7 mouse cellular contexts compared by ENCODE assay signal in the genomic region with DNA sequence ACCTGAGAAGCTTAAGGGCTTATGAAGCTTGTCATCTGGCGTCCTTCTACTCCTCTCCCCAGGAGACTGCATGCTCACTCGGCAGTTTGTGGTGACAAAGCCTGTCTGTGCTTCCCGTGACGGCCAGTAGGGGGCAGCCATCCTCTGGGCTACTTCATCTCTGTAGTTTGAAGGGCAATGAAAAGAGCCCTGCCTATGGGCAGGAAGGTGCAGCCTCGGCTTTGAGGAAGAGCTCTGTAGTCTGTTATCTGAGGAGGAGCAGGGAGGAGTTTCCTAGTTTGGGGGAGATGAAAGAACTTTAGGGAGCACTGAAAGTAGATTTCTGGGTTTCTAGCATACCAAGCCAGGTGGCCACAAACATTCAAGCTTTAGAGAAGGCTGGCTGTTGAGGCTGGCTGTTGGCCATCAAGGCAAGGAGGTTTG. TPM values are rescaled to one million over a fixed set of nuclear protein-coding genes. Genes with fewer than 3 reads are reported as not detected.
DNase-seq lines count a peak whose midpoint lies in the region; ATAC-seq and TF ChIP-seq lines count a peak whose summit lies in the region.

No protein-coding gene starts in this region.

- no peak overlapping the region for H3K4me3 ChIP-seq in forebrain, postnatal 0 days (ENCODE audit: low read depth, low read length)
- H3K4me3 ChIP-seq in lung, embryonic 14.5 days (ENCODE audit: low read depth, low read length), result no peak overlapping the region

- peaks cover 20% of the 10 kb centered on the region for H3K4me1 ChIP-seq in forebrain, postnatal 0 days (ENCODE audit: insufficient read depth)
- no peaks in the 10 kb centered on the region for H3K4me1 ChIP-seq in lung, embryonic 14.5 days (ENCODE audit: insufficient read depth)

- H3K9ac ChIP-seq in forebrain, postnatal 0 days, result no peak overlapping the region
- H3K9ac ChIP-seq in lung, embryonic 14.5 days, result no peak overlapping the region

- DNase-seq in urinary bladder, postnatal 25 days (ENCODE audit: low spot score), result peak; percentile 47
- no peak for DNase-seq in urinary bladder, adult 18-20 months (ENCODE audit: low spot score in 2 of 2)
- DNase-seq in adrenal gland, adult 2 months, result peak; percentile 64
- peak; percentile 79 for DNase-seq in forebrain, postnatal 0 days
- DNase-seq in kidney, postnatal 4 days, result peak; percentile 86
- peak; percentile 79 for DNase-seq in lung, embryonic 14.5 days
- DNase-seq in skeletal muscle tissue, adult 2 months (ENCODE audit: low read depth, low spot score), result peak; percentile 32

- peaks cover 12% of the 10 kb centered on the region; the same call in 1 of the 2 replicates for H3K27me3 ChIP-seq in forebrain, postnatal 0 days (ENCODE audit: insufficient read depth, low read length)
- H3K27me3 ChIP-seq in lung, embryonic 14.5 days (ENCODE audit: insufficient read depth, low read length), result peaks cover 81% of the 10 kb centered on the region

- H3K36me3 ChIP-seq in forebrain, postnatal 0 days (ENCODE audit: insufficient read depth), result no peaks in the 10 kb centered on the region
- H3K36me3 ChIP-seq in lung, embryonic 14.5 days (ENCODE audit: insufficient read depth), result no peaks in the 10 kb centered on the region

- peak; percentile 86 for TF ChIP-seq CTCF in forebrain, postnatal 0 days (IDR thresholded peaks at IDR 0.05; ENCODE audit: low read depth)
- peak; percentile 82 for TF ChIP-seq CTCF in lung, embryonic 14.5 days (IDR thresholded peaks at IDR 0.05; ENCODE audit: low read depth)

- no peak overlapping the region for H3K4me2 ChIP-seq in forebrain, postnatal 0 days (ENCODE audit: low read depth)
- no peak overlapping the region for H3K4me2 ChIP-seq in lung, embryonic 14.5 days

- WGBS in forebrain, postnatal 0 days, result 3% methylated on average over 5 of the region's 5 CpGs
- WGBS in lung, embryonic 14.5 days, result 10% methylated on average over 5 of the region's 5 CpGs

- H3K27ac ChIP-seq in forebrain, postnatal 0 days (ENCODE audit: low read depth, low read length), result no peak overlapping the region
- H3K27ac ChIP-seq in lung, embryonic 14.5 days (ENCODE audit: low read depth), result no peak overlapping the region

- H3K9me3 ChIP-seq in forebrain, postnatal 0 days (ENCODE audit: low read length), result no peaks in the 10 kb centered on the region
- H3K9me3 ChIP-seq in lung, embryonic 14.5 days (ENCODE audit: low read depth, low read length), result no peaks in the 10 kb centered on the region

- no peak for ATAC-seq in forebrain, postnatal 0 days
- ATAC-seq in lung, embryonic 14.5 days (ENCODE audit: insufficient read depth), result no peak

RNA-seq across cellular contexts. Expression of gene Rtn4rl2, which starts 18.0 kb away (rescaled TPM):
- total RNA-seq in adrenal gland, adult 2 months (2021), result 1 to 10 TPM; 1.1 to 1.5 TPM
- polyA plus RNA-seq in adrenal gland, adult 2 months (2012; rRNA removed), result 11.5 and 17.5 TPM in 2 replicates
- total RNA-seq in forebrain, postnatal 0 days (2014; rRNA removed), result 17.7 and 23.7 TPM in 2 replicates
- polyA plus RNA-seq in forebrain, postnatal 0 days (2015; fragmentation: Nextera tagmentation; extraction: Ambion mirVana), result 25.8 and 26.1 TPM in 2 replicates
- polyA plus RNA-seq in lung, embryonic 14.5 days (2014; fragmentation: Nextera tagmentation; extraction: Ambion mirVana), result 1.1 and 1.2 TPM in 2 replicates

RNA-seq across cellular contexts. Expression of gene Slc43a1, which starts 29.9 kb away (rescaled TPM):
- total RNA-seq in adrenal gland, adult 2 months (2021), result 10 to 100 TPM in 1 of 2 experiments, 1 to 10 TPM in 1; 4.4 to 12.7 TPM
- 10.1 and 14.3 TPM in 2 replicates for polyA plus RNA-seq in adrenal gland, adult 2 months (2012; rRNA removed)
- total RNA-seq in forebrain, postnatal 0 days (2014; rRNA removed), result 0.92 and 3.0 TPM in 2 replicates
- 0.91 and 0.94 TPM in 2 replicates for polyA plus RNA-seq in forebrain, postnatal 0 days (2015; fragmentation: Nextera tagmentation; extraction: Ambion mirVana)
- 18.8 and 20.2 TPM in 2 replicates for polyA plus RNA-seq in lung, embryonic 14.5 days (2014; fragmentation: Nextera tagmentation; extraction: Ambion mirVana)

RNA-seq across cellular contexts. Expression of gene Timm10, which starts 41.7 kb away (rescaled TPM):
- 10 to 100 TPM; 38.5 to 59.6 TPM for total RNA-seq in adrenal gland, adult 2 months (2021)
- polyA plus RNA-seq in adrenal gland, adult 2 months (2012; rRNA removed), result 17.0 and 19.2 TPM in 2 replicates
- total RNA-seq in forebrain, postnatal 0 days (2014; rRNA removed), result 67.3 and 74.6 TPM in 2 replicates
- polyA plus RNA-seq in forebrain, postnatal 0 days (2015; fragmentation: Nextera tagmentation; extraction: Ambion mirVana), result 97.7 and 116 TPM in 2 replicates
- polyA plus RNA-seq in lung, embryonic 14.5 days (2014; fragmentation: Nextera tagmentation; extraction: Ambion mirVana), result 55.4 and 58.7 TPM in 2 replicates

RNA-seq across cellular contexts. Expression of gene Smtnl1, which starts 46.1 kb away (rescaled TPM):
- not detected for total RNA-seq in adrenal gland, adult 2 months (2021)
- polyA plus RNA-seq in adrenal gland, adult 2 months (2012; rRNA removed), result not detected in 2 replicates
- 0.29 TPM in 1 of 2 replicates, not detected in the other for total RNA-seq in forebrain, postnatal 0 days (2014; rRNA removed)
- 0.17 TPM in 1 of 2 replicates, not detected in the other for polyA plus RNA-seq in forebrain, postnatal 0 days (2015; fragmentation: Nextera tagmentation; extraction: Ambion mirVana)
- 0.11 and 0.24 TPM in 2 replicates for polyA plus RNA-seq in lung, embryonic 14.5 days (2014; fragmentation: Nextera tagmentation; extraction: Ambion mirVana)

Comparison
In these comparisons a context has a peak if more than half of its experiments do, and no peak if none do; other contexts are left out.
1. DNase-seq: peak in urinary bladder, postnatal 25 days (single experiment), adrenal gland, adult 2 months (single experiment), forebrain, postnatal 0 days (single experiment), kidney, postnatal 4 days (2 of 2), lung, embryonic 14.5 days (single experiment) and skeletal muscle tissue, adult 2 months (single experiment); none in urinary bladder, adult 18-20 months (0 of 2).